Mouse (Mus musculus) G1E-ER4 (cell line): Measurements from ENCODE around the gene Pcdh9. TPM values are rescaled to one million over a fixed set of nuclear protein-coding genes. Genes with fewer than 3 reads are reported as not detected.

Experiments used
- GATA1 ChIP-seq: IDR thresholded peaks from one replicate; pipeline ENCODE4 v1.8.0; 2012; ENCODE audit warnings: low read length, inconsistent platforms
- polyA plus RNA-seq: library from polyadenylated mRNA; stranded (reverse); fragments of >175 nt; gene quantifications from 2 replicates; pipeline ENCODE4 v1.2.3, GENCODE M21; 2012

Pcdh9 gene
- polyA plus RNA-seq, 1 experiment: not detected

DNA sequence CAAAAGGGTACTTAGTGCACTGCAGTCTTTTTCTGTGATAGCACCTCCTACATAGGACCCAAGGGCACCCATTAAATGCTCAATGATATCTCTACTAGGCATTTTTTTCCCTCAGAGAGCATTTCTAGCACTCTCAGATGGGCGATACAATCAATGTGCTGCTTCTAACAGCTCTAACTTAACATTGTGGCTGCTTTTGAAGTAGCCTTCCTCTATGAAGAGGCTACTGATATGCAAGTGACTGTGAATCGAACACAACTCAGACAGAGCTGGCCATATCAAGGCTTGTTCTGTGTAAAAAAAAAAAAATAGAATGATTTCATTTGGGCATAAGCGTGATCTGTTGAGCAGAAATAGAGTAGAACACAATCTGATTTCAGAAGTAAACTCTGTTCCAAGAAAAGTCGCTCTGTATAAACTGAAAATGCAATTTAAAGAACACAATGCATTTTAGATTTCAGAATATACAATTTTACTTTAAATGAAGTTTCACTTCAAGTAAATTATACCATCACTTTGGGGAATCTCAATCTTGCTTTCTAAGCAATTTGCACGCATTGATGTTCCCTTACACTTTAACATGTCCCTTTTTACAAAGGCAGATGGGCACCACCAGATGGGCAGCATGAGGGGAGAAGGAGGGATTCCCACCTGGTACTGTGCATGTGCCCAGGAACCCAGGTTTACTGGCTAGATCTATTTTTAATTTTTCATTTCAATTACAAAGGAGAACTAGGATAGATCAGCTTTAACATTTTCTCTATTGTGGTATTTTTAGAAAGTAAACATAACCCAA, 215.0 kb downstream of the Pcdh9 start:
- no peak for TF ChIP-seq GATA1

DNA sequence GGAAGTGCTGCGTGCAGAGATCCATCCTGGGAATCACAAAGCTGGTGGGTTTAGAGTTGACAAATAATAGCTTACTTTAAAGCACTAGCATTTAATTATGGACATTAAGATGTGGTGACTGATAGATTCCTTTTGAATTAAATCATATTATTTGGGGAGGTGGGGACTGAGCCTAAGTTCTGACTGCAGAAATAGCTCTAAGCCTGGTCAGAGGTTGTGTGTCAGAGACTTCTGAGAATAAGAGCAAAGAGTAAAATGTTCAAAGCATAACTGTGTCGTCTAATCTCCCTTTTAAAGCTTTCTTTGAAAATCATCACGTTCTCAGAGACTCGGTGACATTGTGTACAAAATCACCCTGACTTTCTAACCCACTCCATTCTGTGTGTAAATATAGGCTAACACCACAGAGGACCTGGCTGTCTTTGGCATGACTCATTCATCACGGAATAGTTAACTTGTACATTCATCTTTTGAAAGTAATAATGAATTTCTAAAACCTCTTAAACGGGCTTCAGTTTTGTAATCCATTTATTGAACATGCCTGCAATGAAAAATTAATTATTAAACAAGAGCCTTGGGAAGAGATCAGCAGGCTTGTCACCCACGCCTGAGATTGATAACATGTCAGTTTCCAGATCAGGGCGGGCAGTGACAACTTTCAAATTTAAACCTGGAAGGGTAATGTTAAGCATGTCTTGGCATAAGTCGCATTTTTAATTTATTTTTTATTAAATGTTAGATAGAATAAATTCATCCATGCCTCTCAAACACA, 236.3 kb downstream of the Pcdh9 start:
- TF ChIP-seq GATA1: no peak

DNA sequence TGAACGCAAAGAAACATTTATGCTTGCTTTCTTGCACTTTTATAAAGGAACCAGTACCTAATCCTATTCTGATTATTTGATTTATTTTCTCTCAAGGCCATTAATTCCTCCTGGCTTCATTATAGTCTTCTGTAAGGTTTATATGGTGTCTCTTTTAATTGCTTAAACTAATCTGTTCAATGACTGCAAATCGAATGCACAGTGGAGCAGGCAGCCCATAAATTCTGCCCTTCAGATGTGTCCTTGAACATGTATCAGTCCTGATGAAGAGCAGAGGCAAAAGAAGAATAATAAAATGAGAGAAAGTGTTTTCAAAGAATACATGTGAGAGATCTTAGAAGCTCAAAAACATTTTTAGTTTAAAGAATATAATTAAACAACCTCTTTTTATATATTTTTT, 263.2 kb downstream of the Pcdh9 start:
- TF ChIP-seq GATA1: no peak

DNA sequence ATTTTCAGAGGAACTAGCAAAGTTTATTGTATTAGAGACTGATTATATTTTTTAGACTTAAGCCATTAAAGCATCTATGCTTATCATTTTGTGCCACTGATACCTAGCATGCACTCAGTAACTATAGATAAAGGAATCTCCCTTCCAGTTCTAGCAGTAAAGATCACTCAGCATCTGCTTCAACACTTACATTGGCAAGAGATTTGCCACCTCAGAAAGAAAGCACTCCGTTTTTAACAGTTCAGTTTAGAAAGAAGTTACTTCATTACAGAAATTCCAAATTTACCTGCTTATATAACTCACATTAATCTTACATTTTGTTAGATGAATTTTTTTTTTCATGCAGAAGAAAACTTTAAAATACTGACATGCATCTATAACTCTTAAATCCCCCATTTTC, 266.3 kb downstream of the Pcdh9 start:
- TF ChIP-seq GATA1: no peak

DNA sequence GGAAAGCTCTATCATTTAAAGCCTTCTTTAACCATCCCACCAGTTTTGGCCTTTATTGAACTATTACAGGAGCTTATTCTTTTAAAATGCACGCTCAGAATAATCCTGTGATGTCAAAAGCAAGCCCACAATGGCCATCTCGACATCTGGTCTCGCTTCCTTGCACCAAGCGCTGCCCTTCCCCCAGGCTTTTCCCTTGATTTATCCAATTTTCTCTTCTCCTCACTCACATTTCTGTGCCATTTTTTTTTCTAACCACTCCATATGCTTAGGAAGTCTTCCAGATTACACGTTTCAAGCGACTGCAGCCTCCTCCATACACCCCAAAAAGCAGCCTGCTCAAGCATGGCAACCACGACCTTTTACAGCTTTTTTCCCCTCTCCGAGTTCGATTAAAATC, 269.3 kb downstream of the Pcdh9 start:
- TF ChIP-seq GATA1: no peak

DNA sequence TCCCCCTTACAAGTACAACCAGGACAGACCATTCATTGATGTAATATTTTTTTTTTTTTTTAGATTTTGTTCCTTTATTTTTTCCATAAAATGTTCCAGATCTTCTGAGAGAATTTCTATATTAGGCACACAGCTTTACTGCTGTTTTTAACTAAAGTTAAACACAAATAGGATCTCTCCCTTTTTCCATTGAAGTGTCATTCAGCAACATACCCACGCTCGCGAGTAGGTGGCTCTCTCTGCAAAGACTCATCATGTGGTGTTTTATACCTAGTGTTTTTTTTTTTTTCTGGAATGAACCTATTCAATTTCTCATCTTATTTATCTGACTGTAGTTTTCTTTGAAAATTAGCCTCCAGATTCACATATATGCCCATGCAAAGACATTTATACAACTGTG, 282.9 kb downstream of the Pcdh9 start:
- TF ChIP-seq GATA1: no peak

DNA sequence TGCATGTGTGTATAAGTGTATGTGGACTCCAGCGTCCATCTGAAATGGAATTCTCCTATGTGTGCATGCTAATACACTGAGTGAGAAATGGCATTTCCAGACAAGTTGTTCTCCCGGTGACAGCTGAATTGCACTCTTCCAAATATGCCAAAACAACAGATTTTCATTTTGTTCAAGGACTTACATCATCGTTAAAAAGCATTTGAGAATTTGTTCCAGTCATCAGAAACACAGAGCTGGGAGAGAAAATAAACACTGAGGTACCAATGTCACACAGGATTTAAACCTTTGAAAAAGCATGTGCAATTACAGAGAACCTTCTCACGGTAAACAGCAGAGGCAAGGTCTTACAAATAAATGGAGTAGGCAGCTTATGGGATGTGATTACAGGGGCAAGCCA, 290.5 kb downstream of the Pcdh9 start:
- no peak for TF ChIP-seq GATA1

DNA sequence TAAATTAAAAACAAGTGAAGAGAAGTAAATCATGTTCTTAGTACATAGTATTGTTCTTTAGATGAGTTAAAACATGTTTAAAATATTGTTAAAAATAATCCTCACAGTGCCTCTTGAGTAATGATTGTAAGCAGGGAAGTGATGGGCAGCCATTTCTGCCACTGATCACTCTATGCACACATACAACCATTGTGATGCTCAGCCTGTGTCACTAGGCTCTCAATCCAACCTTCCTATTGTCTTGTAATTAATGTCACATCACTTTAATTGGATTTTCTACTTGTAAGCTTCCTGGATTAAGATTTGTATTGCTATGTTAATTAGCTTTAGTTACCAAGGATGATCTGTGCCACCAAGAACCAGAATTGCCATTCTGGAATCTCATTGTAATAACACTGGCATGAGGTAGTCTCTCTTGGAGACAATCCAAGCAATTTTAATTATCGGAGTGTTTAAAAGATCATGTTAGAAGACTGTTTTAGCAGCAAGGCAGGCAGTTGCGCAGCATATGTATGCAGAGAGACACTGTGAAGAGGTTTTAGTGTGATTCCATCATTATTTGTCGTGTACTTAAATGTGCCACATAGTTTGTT, 305.0 kb downstream of the Pcdh9 start:
- TF ChIP-seq GATA1: no peak

DNA sequence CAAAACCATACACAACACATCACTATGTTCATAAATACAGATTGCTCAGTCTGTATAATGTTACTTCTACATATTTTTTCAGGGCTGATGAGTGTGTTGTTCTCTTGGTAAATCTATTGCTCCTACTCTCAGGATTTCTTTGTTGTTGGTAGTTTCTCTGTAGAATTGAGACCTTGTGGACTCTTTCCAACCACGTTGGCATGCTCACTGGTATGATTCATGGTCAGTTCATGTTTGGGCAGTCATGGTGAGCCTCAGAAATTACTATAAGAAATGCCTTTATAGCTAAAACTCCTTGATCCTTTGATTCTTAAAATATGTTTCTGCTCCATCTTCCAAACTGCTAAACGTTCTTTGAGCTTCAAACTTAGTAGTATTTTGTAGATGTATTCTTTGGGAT, 326.1 kb downstream of the Pcdh9 start:
- TF ChIP-seq GATA1: no peak

DNA sequence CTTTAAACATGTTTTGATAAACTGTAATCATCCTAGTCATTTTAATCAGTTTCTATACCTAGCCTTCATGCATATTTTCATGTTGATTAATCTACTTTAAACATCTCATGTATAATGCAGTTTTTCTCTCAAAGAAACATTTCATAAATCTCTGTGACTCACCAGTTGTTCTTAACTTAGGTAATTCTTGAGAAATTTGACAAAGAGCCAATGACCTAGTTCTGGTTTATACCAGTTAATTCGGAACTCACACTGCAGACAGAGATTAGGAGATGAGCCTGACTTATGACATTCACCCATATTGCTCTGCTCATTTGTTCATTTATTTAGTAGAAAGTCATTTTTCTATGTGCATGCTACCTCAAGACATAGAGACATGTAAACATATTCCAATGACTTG, 328.9 kb downstream of the Pcdh9 start:
- TF ChIP-seq GATA1: no peak

DNA sequence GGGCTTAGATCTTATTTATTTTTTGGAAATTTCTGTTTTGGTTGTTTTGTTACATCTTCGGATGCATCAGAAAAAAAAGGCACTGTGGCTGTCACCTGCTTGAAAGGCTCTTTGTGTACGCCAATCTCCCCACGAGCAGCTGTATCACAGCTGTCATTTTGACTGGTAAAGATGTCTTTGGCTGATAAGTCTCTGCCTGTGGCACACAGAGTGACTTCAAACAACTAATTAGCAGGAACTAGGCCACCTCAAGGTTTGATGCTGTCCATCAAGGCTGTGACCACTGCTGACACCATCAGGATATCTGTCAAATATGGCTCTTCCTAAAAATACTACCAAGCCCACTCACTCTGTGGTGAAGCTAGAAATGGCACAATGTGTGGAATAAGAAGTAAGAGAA, 336.7 kb downstream of the Pcdh9 start:
- no peak for TF ChIP-seq GATA1

DNA sequence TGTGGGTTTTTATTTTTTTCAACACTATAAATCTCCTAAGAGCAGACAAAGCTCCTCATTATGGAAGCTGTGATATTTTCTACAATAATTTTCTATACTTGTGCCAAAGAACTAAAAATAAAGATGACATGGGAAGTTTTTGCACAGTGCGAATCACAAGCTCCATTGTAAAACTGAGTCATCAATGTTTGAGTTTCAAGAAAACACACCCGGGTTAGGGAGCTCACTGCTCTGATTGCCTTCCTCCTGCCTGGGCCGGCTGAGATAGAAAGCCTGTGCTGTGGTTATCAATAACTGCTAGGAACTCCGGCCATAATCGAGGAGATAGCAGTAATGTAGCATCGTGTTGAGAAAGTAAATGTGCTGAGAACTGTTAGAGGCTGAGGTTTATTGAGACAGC, 344.9 kb downstream of the Pcdh9 start:
- no peak for TF ChIP-seq GATA1

DNA sequence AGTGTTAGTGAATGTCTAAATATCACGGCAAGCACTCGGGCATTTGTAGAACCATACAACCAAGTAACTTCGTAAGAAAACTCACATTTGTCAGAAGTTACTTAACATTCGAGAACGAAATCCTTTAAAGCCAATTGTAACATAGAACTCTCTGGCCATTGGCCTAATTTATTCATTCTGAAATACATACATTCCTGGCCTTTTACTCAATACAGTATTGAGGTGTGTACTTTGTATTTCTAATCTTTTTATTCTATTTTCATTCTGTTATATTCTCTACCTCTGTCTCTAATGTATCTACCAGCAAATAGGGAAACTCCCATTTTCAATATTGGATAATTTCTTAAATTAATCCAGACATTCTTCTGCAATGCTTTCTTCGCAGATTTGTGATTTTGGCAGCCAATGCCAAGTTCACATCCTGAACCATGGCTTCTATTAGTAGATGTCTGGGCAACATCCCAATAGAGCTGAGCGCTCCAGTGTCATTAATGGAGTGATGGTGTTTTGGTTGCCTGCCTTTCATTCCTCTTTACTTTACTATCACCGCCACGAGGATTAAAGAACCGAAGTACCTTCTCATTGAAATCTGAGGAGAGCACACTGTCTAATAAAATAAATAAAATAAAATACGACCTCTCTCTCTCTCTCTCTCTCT, 346.4 kb downstream of the Pcdh9 start:
- no peak for TF ChIP-seq GATA1

DNA sequence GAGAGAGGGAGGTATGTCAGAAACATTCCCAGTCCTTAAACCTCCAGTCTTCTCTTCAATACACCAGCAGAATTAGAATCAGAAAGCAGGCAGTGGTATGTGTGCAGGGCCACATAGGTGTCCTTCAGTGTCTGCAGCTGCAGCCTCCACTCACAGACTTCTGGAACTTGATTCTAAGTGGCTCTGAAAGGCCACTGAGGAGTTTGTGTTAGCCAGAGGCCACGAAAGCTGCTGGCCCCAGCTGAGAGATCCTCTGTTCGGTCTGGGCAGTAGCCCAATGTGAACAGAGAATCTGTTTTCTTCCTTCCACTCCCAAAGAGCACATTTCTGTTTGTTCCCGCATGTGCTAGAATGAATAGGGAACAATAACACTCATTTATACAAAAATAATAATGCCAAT, 346.9 kb downstream of the Pcdh9 start:
- TF ChIP-seq GATA1: no peak

DNA sequence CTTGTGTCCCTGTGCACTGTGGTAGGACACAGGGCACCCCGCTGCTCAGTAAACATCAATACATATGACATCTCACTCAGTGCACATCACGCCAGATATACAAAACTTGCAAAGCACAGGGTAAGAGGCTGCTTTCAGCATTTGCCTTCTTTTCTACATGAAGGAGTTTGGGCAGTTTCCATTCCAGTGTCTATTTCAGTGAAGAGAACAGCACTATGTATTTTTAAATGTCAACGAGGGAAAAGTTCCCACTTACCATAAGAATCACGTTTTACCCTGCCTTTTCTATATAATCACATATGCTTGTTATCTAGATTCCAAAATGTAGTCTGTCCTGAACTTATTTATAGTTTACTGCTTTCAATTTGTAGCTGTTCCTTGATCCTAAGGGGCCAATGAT, 355.6 kb downstream of the Pcdh9 start:
- no peak for TF ChIP-seq GATA1

DNA sequence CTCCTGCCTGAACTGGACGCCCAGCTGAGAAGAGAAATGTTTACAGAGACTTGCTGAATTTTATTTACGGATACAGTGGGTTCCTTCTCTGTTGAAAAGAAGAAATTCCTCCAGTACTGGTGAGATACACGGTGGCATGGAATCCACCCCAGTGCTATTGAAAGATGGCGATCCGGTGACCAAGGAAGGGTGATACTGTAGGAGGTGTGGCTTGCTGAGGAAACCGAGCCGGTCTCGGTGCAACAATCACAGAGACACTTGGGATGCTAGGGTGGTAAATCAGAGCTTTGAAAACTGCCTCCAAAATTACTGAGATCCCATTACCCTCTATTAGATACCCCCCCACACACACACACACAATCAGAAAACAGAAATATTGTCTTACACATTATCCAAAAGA, 367.0 kb downstream of the Pcdh9 start:
- TF ChIP-seq GATA1: no peak

DNA sequence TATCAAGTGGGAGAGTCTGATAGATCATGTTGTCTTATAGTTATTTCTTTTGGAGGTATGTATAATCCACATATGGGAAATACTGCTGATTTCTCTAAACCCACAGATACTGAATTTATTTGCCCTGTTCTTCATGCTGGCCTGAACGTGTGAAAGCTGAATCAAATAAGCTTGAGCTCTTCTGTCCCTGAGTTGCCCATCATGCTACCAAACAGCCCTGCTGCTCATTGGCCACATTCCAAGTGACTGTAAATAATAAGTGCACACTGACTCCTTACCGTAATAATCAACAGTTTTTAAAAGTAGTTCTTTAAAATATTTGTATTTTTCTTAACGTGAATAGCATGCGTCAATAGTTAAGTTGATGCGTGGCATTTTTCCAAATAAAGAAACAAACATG, 370.3 kb downstream of the Pcdh9 start:
- TF ChIP-seq GATA1: no peak
